Mouse (Mus musculus): Measurements from ENCODE around the gene Trpc4. TPM values are rescaled to one million over a fixed set of nuclear protein-coding genes. Genes with fewer than 3 reads are reported as not detected.

Trpc4 gene
- polyA plus RNA-seq, 1 experiment from 2014 or later, result 1.1 TPM

GRCm38 (mm10) chr3:54314055-54314454 is 158.2 kb downstream of the Trpc4 start:
- H3K9me3 ChIP-seq (replicated peaks), result no peaks in the 10 kb centered on the region
- DNase-seq (ENCODE audit: low spot score), result no peak
- no peaks in the 10 kb centered on the region for H3K4me1 ChIP-seq
- WGBS, result 92% methylated on average over 2 of the region's 2 CpGs
- no peaks in the 10 kb centered on the region for H3K27me3 ChIP-seq (ENCODE audit: low read depth, poor library complexity, severe bottlenecking)
- H3K36me3 ChIP-seq, result no peaks in the 10 kb centered on the region
- H3K27ac ChIP-seq (replicated peaks), result no peak overlapping the region
- H3K4me3 ChIP-seq, result no peak overlapping the region

GRCm38 (mm10) chr3:54352891-54353652 is 197.2 kb downstream of the Trpc4 start:
- DNase-seq (ENCODE audit: low spot score), result peak; percentile 62
- 33% methylated on average over 9 of the region's 9 CpGs for WGBS
- H3K36me3 ChIP-seq, result no peaks in the 10 kb centered on the region
- H3K27ac ChIP-seq (replicated peaks), result no peak overlapping the region
- H3K9me3 ChIP-seq (replicated peaks), result no peaks in the 10 kb centered on the region
- no peak overlapping the region for H3K4me3 ChIP-seq
- no peaks in the 10 kb centered on the region for H3K4me1 ChIP-seq
- H3K27me3 ChIP-seq (ENCODE audit: low read depth, poor library complexity, severe bottlenecking), result no peaks in the 10 kb centered on the region

- WGBS, result 78% methylated on average over 3 of the region's 3 CpGs
- peaks cover 4% of the 10 kb centered on the region; the same call in 1 of the 2 replicates for H3K4me1 ChIP-seq
- no peak overlapping the region for H3K27ac ChIP-seq (replicated peaks)
- H3K4me3 ChIP-seq, result no peak overlapping the region
- H3K36me3 ChIP-seq, result no peaks in the 10 kb centered on the region
- no peaks in the 10 kb centered on the region for H3K9me3 ChIP-seq (replicated peaks)
- no peak for DNase-seq (ENCODE audit: low spot score)
- no peaks in the 10 kb centered on the region for H3K27me3 ChIP-seq (ENCODE audit: low read depth, poor library complexity, severe bottlenecking)
These were observed 201.7 kb downstream of the Trpc4 start for GRCm38 (mm10) chr3:54357561-54357960.

GRCm38 (mm10) chr3:54358463-54359189 is 202.8 kb downstream of the Trpc4 start:
- 83% methylated on average over 15 of the region's 15 CpGs for whole genome bisulfite sequencing
- H3K4me3 ChIP-seq, result no peak overlapping the region
- no peak overlapping the region for H3K27ac ChIP-seq (replicated peaks)
- peaks cover 4% of the 10 kb centered on the region; the same call in 1 of the 2 replicates for H3K4me1 ChIP-seq
- no peak for DNase-seq (ENCODE audit: low spot score)
- no peaks in the 10 kb centered on the region for H3K36me3 ChIP-seq
- no peaks in the 10 kb centered on the region for H3K27me3 ChIP-seq (ENCODE audit: low read depth, poor library complexity, severe bottlenecking)
- no peaks in the 10 kb centered on the region for H3K9me3 ChIP-seq (replicated peaks)

- H3K4me3 ChIP-seq, result no peak within 1 kb of the TSS
- no peak within 1 kb of the TSS; the same call in 1 of the 2 replicates for H3K27ac ChIP-seq (replicated peaks)
- no peaks in the 10 kb centered on the region for H3K27me3 ChIP-seq (ENCODE audit: low read depth, poor library complexity, severe bottlenecking)
- H3K9me3 ChIP-seq (replicated peaks), result no peaks in the 10 kb centered on the region
- H3K4me1 ChIP-seq, result peaks cover 4% of the 10 kb centered on the region; the same call in 1 of the 2 replicates
- no peak for DNase-seq (ENCODE audit: low spot score)
- H3K36me3 ChIP-seq, result no peaks in the 10 kb centered on the region
- 58% methylated on average over 6 of the region's 6 CpGs for WGBS
These were observed 205.1 kb downstream of the Trpc4 start, which contains the start of gene Postn for GRCm38 (mm10) chr3:54360897-54361296. TSS of gene Postn (plus strand) at chr3:54361109.

GRCm38 (mm10) chr3:54361656-54362055 is 205.8 kb downstream of the Trpc4 start:
- DNase-seq (ENCODE audit: low spot score), result no peak
- Histone ChIP-seq H3K9me3 (replicated peaks) (no peaks in the 10 kb centered on the region), H3K4me3 (no peak overlapping the region), H3K27ac (replicated peaks) (no peak overlapping the region), H3K27me3 (ENCODE audit: low read depth, poor library complexity, severe bottlenecking) (no peaks in the 10 kb centered on the region), H3K4me1 (peaks cover 4% of the 10 kb centered on the region; the same call in 1 of the 2 replicates), H3K36me3 (no peaks in the 10 kb centered on the region)

Other genes starting within 250 kb of the Trpc4 start
- gene Postn, start 205.1 kb downstream of the Trpc4 start, polyA plus RNA-seq (2016; fragmentation: Nextera tagmentation; extraction: Ambion mirVana), result 5.5 and 7.3 TPM in 2 replicates